Mouse (Mus musculus) heart, postnatal 0 days (tissue): ENCODE measurements at regions not wholly inside any gene's neighbourhood (a gene's known extent, or its start where the extent isn't known, plus 50 kb on each side); places are given as distances from the start of the nearest gene placed in this dataset.

ENCODE experiments used
- CTCF ChIP-seq: IDR thresholded peaks from 2 replicates; pipeline ENCODE4 v1.5.1; 2016; ENCODE audit warnings: antibody characterized with exemption, control low read depth, low read depth
- EP300 ChIP-seq: IDR thresholded peaks from 2 replicates; pipeline ENCODE4 v1.6.1; 2016; ENCODE audit warnings: antibody characterized with exemption, low read depth

GRCm38 (mm10) chr9:61032448-61033433, 238.4 kb downstream of the Uaca start:
- no peak for TF ChIP-seq EP300
- TF ChIP-seq CTCF, result no peak
